Mouse (Mus musculus): Measurements from ENCODE around the gene Saa3. TPM values are rescaled to one million over a fixed set of nuclear protein-coding genes. Genes with fewer than 3 reads are reported as not detected.
"Not testable (repeated sequence)": the region's sequence is repeated elsewhere in the genome, so short reads cannot be mapped to it uniquely, and the experiment has no call there.

The Saa3 gene
- not detected in 2 replicates for total RNA-seq (2014; fragmentation: Nextera tagmentation)
- total RNA-seq (2017): not detected in 2 replicates

- no peak for ATAC-seq (replicated peaks; ENCODE audit: low FRiP score, low TSS enrichment, poor library complexity, severe bottlenecking)
Observed at GRCm38 (mm10) chr7:46715600-46715999, at the start of gene Saa3. TSS of gene Saa3 (minus strand) at chr7:46715700.

GRCm38 (mm10) chr7:46764672-46765071 is 49.2 kb upstream of the Saa3 start:
- no peak for ATAC-seq (replicated peaks; ENCODE audit: low FRiP score, low TSS enrichment, poor library complexity, severe bottlenecking)

GRCm38 (mm10) chr7:46762601-46763000 is 47.1 kb upstream of the Saa3 start:
- ATAC-seq (replicated peaks; ENCODE audit: low FRiP score, low TSS enrichment, poor library complexity, severe bottlenecking): no peak

GRCm38 (mm10) chr7:46761049-46761795 is 45.7 kb upstream of the Saa3 start:
- no peak for ATAC-seq (replicated peaks; ENCODE audit: low FRiP score, low TSS enrichment, poor library complexity, severe bottlenecking)

GRCm38 (mm10) chr7:46751490-46751889 is 36.0 kb upstream of the Saa3 start, which contains the start of gene Saa2:
TSS of gene Saa2 (plus strand) at chr7:46751790.
- ATAC-seq (replicated peaks; ENCODE audit: low FRiP score, low TSS enrichment, poor library complexity, severe bottlenecking): no peak

GRCm38 (mm10) chr7:46748459-46748858 is 33.0 kb upstream of the Saa3 start:
- ATAC-seq (replicated peaks; ENCODE audit: low FRiP score, low TSS enrichment, poor library complexity, severe bottlenecking): no peak

GRCm38 (mm10) chr7:46746381-46746780 is 30.9 kb upstream of the Saa3 start:
- no peak for ATAC-seq (replicated peaks; ENCODE audit: low FRiP score, low TSS enrichment, poor library complexity, severe bottlenecking)

- ATAC-seq (replicated peaks; ENCODE audit: low FRiP score, low TSS enrichment, poor library complexity, severe bottlenecking): no peak
Observed at GRCm38 (mm10) chr7:46745816-46746215, 30.3 kb upstream of the Saa3 start.

- ATAC-seq (replicated peaks; ENCODE audit: low FRiP score, low TSS enrichment, poor library complexity, severe bottlenecking): not testable (repeated sequence)
Observed at GRCm38 (mm10) chr7:46742880-46743279, 27.4 kb upstream of the Saa3 start, which contains the start of gene Saa1. TSS of gene Saa1 (minus strand) at chr7:46742980.

GRCm38 (mm10) chr7:46740041-46740440 is 24.5 kb upstream of the Saa3 start:
- ATAC-seq (replicated peaks; ENCODE audit: low FRiP score, low TSS enrichment, poor library complexity, severe bottlenecking): not testable (repeated sequence)

- no peak for ATAC-seq (replicated peaks; ENCODE audit: low FRiP score, low TSS enrichment, poor library complexity, severe bottlenecking)
Observed at GRCm38 (mm10) chr7:46738561-46739460, 23.3 kb upstream of the Saa3 start.

- no peak for ATAC-seq (replicated peaks; ENCODE audit: low FRiP score, low TSS enrichment, poor library complexity, severe bottlenecking)
Observed at GRCm38 (mm10) chr7:46734983-46735382, 19.5 kb upstream of the Saa3 start.

- ATAC-seq (replicated peaks; ENCODE audit: low FRiP score, low TSS enrichment, poor library complexity, severe bottlenecking): no peak
Observed at GRCm38 (mm10) chr7:46732458-46732857, 17.0 kb upstream of the Saa3 start, which contains the start of gene Saa4. TSS of gene Saa4 (minus strand) at chr7:46732603.

- ATAC-seq (replicated peaks; ENCODE audit: low FRiP score, low TSS enrichment, poor library complexity, severe bottlenecking): no peak
Observed at GRCm38 (mm10) chr7:46727584-46727983, 12.1 kb upstream of the Saa3 start.

- ATAC-seq (replicated peaks; ENCODE audit: low FRiP score, low TSS enrichment, poor library complexity, severe bottlenecking): no peak
Observed at GRCm38 (mm10) chr7:46724396-46724795, 8.9 kb upstream of the Saa3 start.

- no peak for ATAC-seq (replicated peaks; ENCODE audit: low FRiP score, low TSS enrichment, poor library complexity, severe bottlenecking)
Observed at GRCm38 (mm10) chr7:46723849-46724248, 8.3 kb upstream of the Saa3 start.

- ATAC-seq (replicated peaks; ENCODE audit: low FRiP score, low TSS enrichment, poor library complexity, severe bottlenecking): no peak
Observed at GRCm38 (mm10) chr7:46723354-46723753, 7.9 kb upstream of the Saa3 start.

- ATAC-seq (replicated peaks; ENCODE audit: low FRiP score, low TSS enrichment, poor library complexity, severe bottlenecking): no peak
Observed at GRCm38 (mm10) chr7:46720460-46720859, 5.0 kb upstream of the Saa3 start.

- ATAC-seq (replicated peaks; ENCODE audit: low FRiP score, low TSS enrichment, poor library complexity, severe bottlenecking): no peak
Observed at GRCm38 (mm10) chr7:46719526-46719925, 4.0 kb upstream of the Saa3 start.

- no peak for ATAC-seq (replicated peaks; ENCODE audit: low FRiP score, low TSS enrichment, poor library complexity, severe bottlenecking)
Observed at GRCm38 (mm10) chr7:46718591-46719270, 3.2 kb upstream of the Saa3 start.
